Mouse (Mus musculus) midbrain, embryonic 15.5 days (tissue): Measurements from ENCODE around the gene Mpped1. TPM values are rescaled to one million over a fixed set of nuclear protein-coding genes. Genes with fewer than 3 reads are reported as not detected.

ENCODE experiments used
- ATAC-seq: fragments of 200-750 bp; cut with Nextera tagmentation; replicated peaks from 2 replicates; pipeline ENCODE4 v1.8.0; 2017; ENCODE audit warnings: moderate TSS enrichment
- H3K27ac ChIP-seq: fragments of 300-500 bp; sonication (generic); 2 replicates; pipeline ENCODE4 v1.5.1; 2015; ENCODE audit warnings: mild to moderate bottlenecking, inconsistent platforms
- H3K27me3 ChIP-seq: fragments of 300-500 bp; sonication (generic); replicated peaks from 2 replicates; pipeline ENCODE4 v1.6.1; 2015; ENCODE audit warnings: inconsistent platforms
- H3K36me3 ChIP-seq: fragments of 300-500 bp; sonication (generic); replicated peaks from 2 replicates; pipeline ENCODE4 v1.6.1; 2015; ENCODE audit warnings: inconsistent platforms
- H3K4me1 ChIP-seq: fragments of 300-500 bp; sonication (generic); 2 replicates; pipeline ENCODE4 v1.6.1; 2015; ENCODE audit warnings: inconsistent platforms
- H3K4me2 ChIP-seq: fragments of 300-500 bp; sonication (generic); 2 replicates; pipeline ENCODE4 v1.6.1; 2015; ENCODE audit warnings: inconsistent platforms, mild to moderate bottlenecking, moderate library complexity
- H3K4me3 ChIP-seq: fragments of 300-500 bp; sonication (generic); 2 replicates; pipeline ENCODE4 v1.5.1; 2015; ENCODE audit warnings: mild to moderate bottlenecking, inconsistent platforms
- H3K9ac ChIP-seq: fragments of 300-500 bp; sonication (generic); 2 replicates; pipeline ENCODE4 v1.6.1; 2015; ENCODE audit warnings: mild to moderate bottlenecking, inconsistent platforms
- H3K9me3 ChIP-seq: fragments of 300-500 bp; sonication (generic); 2 replicates; pipeline ENCODE4 v1.6.1; 2016; ENCODE audit warnings: inconsistent platforms
- WGBS: fragments of 180-500 bp; shearing (Covaris S2); methylation state at CpG from one replicate; pipeline ENCODE4 v1.1.7; 2015; ENCODE audit warnings: mixed read lengths; 5-methylcytosine and 5-hydroxymethylcytosine counted together
- polyA plus RNA-seq: library from polyadenylated mRNA; unstranded; fragments of >200 nt; fragmentation: Nextera tagmentation; extraction: Ambion mirVana; gene quantifications from 2 replicates; pipeline ENCODE4 v1.2.1, GENCODE M21; 2015

Mpped1 gene
- polyA plus RNA-seq, 1 experiment from 2014 or later: 24.8 TPM

DNA sequence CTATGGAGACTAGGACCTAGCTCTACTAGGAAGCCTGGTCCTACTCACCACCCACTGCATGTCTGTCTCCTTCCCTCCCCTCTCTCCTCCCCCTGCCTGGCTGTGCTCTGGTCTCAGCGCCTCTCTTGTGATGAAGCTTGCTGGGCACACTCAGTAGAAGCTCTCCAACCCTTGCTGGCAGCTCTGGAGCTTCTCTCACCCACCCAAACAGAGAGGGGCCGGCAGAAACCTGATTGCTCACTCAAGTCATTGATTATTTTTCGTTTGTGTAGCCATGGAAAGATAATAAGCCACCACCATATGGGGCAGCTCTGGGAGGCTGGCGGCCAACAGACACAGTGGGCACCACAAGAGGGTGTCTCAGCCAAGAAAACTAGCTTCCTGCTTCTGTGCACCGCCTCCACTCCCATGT is 74.1 kb downstream of the Mpped1 start:
- no peak for ATAC-seq
- H3K27me3 ChIP-seq: no peaks in the 10 kb centered on the region
- H3K36me3 ChIP-seq: no peaks in the 10 kb centered on the region
- no peak overlapping the region for H3K4me3 ChIP-seq
- H3K9ac ChIP-seq: no peak overlapping the region
- H3K9me3 ChIP-seq: no peaks in the 10 kb centered on the region
- H3K27ac ChIP-seq: no peak overlapping the region
- H3K4me2 ChIP-seq: no peak overlapping the region
- peaks cover 12% of the 10 kb centered on the region for H3K4me1 ChIP-seq
- WGBS: 69% methylated on average over 5 of the region's 5 CpGs

DNA sequence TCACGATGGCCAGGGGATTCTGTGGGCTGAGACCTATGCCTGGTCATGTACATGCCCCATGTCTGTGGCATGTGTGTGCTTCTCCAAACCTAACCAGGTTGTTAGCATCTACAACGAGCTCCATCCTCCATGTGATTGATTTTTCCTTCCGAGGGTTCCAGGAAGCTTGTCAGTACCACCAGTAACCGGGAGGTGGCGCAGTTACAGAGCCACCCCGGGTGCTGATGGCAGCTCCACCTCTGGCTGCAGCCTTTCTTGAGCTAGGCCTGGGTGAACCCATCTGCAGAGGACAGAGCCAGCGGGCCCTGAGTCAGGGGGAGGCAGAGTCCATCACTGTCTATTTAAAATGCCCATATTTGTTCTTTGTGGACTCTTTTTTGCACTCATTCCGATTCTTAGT is 77.9 kb downstream of the Mpped1 start:
- no peak for ATAC-seq
- H3K9me3 ChIP-seq: no peaks in the 10 kb centered on the region

DNA sequence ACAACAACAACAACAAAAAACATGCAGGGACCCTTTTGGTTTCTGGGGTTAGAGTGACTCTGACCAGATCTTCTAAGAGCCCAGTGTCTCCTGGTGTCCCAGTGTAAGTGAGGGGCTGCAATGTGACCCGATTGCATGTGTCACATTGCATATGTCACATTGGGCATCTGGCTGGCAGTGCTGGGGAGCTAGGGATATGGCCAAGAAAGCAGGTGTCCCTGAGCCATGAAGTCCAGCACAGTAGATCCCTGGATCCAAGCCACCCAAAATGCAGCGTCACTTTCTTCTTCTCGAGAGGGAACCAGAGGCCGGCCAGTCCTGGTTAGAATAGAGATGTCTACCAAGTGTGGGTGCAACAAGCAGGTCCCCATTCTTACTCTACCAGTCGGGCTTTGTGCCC is 86.4 kb downstream of the Mpped1 start:
- H3K9me3 ChIP-seq: no peaks in the 10 kb centered on the region
- H3K9ac ChIP-seq: no peak overlapping the region
- no peaks in the 10 kb centered on the region for H3K4me1 ChIP-seq
- ATAC-seq: no peak
- H3K27me3 ChIP-seq: no peaks in the 10 kb centered on the region
- no peak overlapping the region for H3K27ac ChIP-seq
- WGBS: 93% methylated on average over 5 of the region's 5 CpGs
- H3K4me3 ChIP-seq: no peak overlapping the region
- H3K4me2 ChIP-seq: no peak overlapping the region
- H3K36me3 ChIP-seq: no peaks in the 10 kb centered on the region

More for the DNA sequence above, 77.9 kb downstream of the Mpped1 start:
- no peak overlapping the region for H3K27ac ChIP-seq
- no peaks in the 10 kb centered on the region for H3K4me1 ChIP-seq
- H3K36me3 ChIP-seq: no peaks in the 10 kb centered on the region
- 17% methylated on average over 8 of the region's 8 CpGs for WGBS
- no peak overlapping the region for H3K4me3 ChIP-seq
- no peak overlapping the region for H3K9ac ChIP-seq
- H3K27me3 ChIP-seq: no peaks in the 10 kb centered on the region
- H3K4me2 ChIP-seq: no peak overlapping the region

DNA sequence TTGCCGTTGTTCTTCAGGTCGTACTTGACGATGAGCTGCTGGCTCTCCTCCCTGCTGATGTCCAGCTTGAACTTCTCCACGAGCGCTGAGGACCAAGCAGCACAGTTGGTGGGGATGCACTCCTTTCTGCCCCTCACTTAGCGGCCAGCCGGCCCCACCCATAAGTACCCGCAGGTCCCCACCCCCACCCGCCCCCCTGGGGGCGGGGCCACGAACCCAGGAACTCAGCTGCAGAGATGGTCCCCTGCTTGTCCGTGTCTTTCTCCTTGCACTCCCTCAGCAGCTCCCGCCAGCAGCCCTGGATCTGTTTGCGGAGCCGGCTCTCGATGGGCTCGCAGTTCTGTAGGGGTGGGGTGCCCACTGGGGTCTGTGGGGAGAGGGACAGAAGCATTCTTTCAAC is 91.7 kb downstream of the Mpped1 start:
- ATAC-seq: no peak
- Histone ChIP-seq H3K4me2 (no peak overlapping the region), H3K4me1 (no peaks in the 10 kb centered on the region), H3K9ac (no peak overlapping the region), H3K4me3 (no peak overlapping the region), H3K27ac (no peak overlapping the region), H3K27me3 (no peaks in the 10 kb centered on the region), H3K9me3 (no peaks in the 10 kb centered on the region), H3K36me3 (no peaks in the 10 kb centered on the region)
- 9% methylated on average over 17 of the region's 17 CpGs for WGBS

DNA sequence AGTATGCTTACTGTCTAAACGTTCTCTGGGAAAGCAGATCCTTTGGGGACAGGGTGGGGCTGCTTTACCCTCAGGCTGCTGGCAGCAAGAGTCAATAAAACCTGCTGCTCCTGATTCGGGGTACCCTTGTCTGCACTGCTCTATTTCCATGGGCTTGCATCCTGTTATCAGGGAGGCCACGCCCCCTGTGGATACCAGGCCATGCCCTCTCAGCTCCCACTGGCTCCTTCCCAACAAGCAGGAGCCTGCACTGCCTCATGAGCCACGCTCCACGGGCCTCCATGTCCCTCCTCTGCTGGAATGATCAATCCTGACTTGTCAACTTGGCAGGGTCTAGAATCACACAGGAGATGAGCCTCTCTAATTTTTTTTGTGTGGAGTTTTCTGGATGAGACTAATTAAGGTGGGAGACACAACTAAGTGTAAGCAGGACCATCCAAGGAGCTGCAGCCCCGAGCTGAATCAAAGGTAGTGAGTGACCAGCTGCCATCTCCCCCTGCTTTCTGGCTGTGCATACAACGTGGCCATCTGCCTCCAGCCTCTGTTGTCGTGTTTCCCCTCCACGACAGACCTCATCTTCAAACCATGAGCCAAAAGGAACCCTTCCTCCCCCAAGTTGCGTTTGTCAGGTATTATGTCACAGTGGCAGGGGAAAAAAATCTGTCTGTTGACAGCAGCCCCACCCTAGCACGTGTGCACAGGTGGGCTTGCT is 98.0 kb downstream of the Mpped1 start:
- H3K4me3 ChIP-seq: no peak overlapping the region
- H3K36me3 ChIP-seq: no peaks in the 10 kb centered on the region
- WGBS: 55% methylated on average over 11 of the region's 11 CpGs
- no peak overlapping the region for H3K27ac ChIP-seq
- no peaks in the 10 kb centered on the region for H3K4me1 ChIP-seq
- H3K4me2 ChIP-seq: no peak overlapping the region
- no peak overlapping the region for H3K9ac ChIP-seq
- H3K27me3 ChIP-seq: no peaks in the 10 kb centered on the region
- H3K9me3 ChIP-seq: no peaks in the 10 kb centered on the region
- no peak for ATAC-seq

DNA sequence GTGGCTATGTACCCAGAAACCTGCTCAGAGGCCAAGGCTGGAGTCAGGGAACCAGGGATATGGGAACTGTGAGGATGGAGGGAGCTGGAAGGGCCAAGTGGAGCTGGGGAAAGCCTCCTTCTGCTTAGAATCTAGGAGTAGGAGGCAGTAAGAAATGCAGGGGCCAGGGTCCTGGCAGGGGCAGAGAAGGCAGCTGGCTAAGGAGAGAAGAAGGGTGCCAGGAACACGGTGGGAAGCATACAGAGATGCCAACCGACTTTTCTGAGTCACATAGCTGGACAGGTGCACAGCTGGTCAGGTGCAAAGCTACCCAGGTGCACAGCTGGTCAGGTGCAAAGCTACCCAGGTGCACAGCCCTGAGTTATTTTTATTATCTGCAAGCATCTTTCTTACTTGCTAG is 98.6 kb downstream of the Mpped1 start:
- WGBS: 82% methylated on average over 2 of the region's 2 CpGs
- no peaks in the 10 kb centered on the region for H3K27me3 ChIP-seq
- no peak for ATAC-seq
- H3K9me3 ChIP-seq: no peaks in the 10 kb centered on the region
- H3K4me3 ChIP-seq: no peak overlapping the region
- no peak overlapping the region for H3K4me2 ChIP-seq
- H3K27ac ChIP-seq: no peak overlapping the region
- H3K36me3 ChIP-seq: no peaks in the 10 kb centered on the region
- no peaks in the 10 kb centered on the region for H3K4me1 ChIP-seq
- no peak overlapping the region for H3K9ac ChIP-seq

DNA sequence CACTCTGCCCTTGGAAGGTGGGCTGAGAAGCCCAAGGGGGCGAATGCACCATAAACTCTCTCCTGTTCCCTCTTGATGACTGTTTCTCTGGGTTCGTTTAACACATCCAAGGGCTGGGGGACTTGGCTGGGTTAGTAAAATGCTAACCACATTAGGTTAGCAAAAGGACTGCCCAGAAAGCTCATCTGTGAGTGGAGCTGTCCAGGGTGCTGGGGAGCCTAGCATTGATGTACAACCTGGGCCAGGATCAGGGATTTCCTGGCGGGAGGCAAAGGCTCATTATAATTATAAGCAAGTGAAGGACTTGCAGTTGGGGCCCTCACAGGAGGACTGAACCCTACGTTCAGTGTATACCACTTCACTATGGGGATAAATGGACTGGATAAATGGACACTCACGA is 100.6 kb downstream of the Mpped1 start:
- H3K27ac ChIP-seq: no peak overlapping the region
- no peak overlapping the region for H3K9ac ChIP-seq
- H3K4me2 ChIP-seq: no peak overlapping the region
- no peak for ATAC-seq
- H3K4me3 ChIP-seq: no peak overlapping the region
- no peaks in the 10 kb centered on the region for H3K27me3 ChIP-seq
- 26% methylated on average over 5 of the region's 5 CpGs for WGBS
- H3K4me1 ChIP-seq: no peaks in the 10 kb centered on the region
- H3K9me3 ChIP-seq: no peaks in the 10 kb centered on the region
- H3K36me3 ChIP-seq: no peaks in the 10 kb centered on the region

DNA sequence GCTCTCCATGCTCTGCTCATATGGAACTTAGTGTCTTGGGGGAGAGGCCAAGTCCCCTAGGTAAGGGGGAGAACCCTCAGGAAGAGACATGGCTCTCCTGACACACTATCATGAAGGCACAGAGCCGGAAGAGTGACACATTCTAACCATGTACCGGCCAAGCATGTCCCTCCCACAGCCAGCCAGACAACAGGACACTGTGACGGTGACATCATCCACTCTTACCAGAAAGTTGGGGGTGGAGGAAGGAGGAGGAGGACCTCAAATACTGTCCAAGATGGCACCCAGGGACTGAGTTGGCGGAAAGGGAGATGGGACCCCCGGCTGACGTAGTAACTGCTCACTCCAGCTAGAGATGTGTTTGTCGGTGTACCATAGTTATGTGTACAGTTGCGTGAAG is 104.6 kb downstream of the Mpped1 start:
- Histone ChIP-seq H3K9me3 (no peaks in the 10 kb centered on the region), H3K27ac (no peak overlapping the region), H3K9ac (no peak overlapping the region), H3K36me3 (no peaks in the 10 kb centered on the region), H3K4me1 (no peaks in the 10 kb centered on the region), H3K4me2 (no peak overlapping the region), H3K4me3 (no peak overlapping the region), H3K27me3 (no peaks in the 10 kb centered on the region)
- whole genome bisulfite sequencing: 95% methylated on average over 8 of the region's 8 CpGs
- ATAC-seq: no peak

DNA sequence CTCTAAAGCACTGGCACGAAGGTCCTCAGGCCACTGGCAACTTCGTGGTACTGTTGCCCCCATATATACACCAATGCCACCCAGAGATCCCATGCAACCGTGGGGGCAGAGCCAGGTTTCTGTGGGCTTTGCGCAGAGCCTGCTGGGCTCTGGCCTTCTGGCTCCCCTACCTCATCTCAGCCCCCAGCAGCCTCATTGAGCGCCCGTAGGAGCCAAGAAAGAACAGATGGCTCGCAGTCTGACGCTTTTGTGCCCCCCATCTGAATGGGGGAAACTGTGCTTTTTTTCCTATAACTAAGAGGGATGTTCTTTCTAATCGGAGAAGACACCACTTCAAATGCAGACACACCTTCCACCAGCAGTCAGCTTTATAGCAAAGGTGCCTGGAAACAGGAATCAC is 105.0 kb downstream of the Mpped1 start:
- no peak overlapping the region for H3K9ac ChIP-seq
- WGBS: 84% methylated on average over 9 of the region's 9 CpGs
- no peaks in the 10 kb centered on the region for H3K36me3 ChIP-seq
- no peak overlapping the region for H3K4me2 ChIP-seq
- no peak for ATAC-seq
- H3K4me3 ChIP-seq: no peak overlapping the region
- H3K27ac ChIP-seq: no peak overlapping the region
- H3K9me3 ChIP-seq: no peaks in the 10 kb centered on the region
- no peaks in the 10 kb centered on the region for H3K4me1 ChIP-seq
- H3K27me3 ChIP-seq: no peaks in the 10 kb centered on the region

DNA sequence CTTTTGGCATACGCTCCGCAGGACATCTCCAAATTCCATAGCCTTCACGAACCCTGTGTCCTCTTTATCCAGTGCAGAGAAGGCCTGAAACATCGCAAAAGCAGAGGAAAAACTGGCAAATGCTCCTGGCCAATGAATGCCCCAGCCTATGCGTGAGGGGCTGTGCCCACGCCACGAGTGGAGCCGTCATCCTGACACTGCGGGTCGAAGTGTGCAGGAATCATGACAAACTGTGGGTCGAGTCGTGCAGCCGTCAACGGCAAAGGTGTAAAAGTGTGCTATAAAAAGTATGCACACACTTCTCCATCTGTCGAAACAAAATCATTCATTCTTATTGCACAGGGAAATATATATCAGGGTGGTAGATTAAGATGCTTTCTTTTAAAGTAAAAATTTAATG is 113.6 kb downstream of the Mpped1 start:
- WGBS: 86% methylated on average over 15 of the region's 15 CpGs
- no peaks in the 10 kb centered on the region for H3K9me3 ChIP-seq

DNA sequence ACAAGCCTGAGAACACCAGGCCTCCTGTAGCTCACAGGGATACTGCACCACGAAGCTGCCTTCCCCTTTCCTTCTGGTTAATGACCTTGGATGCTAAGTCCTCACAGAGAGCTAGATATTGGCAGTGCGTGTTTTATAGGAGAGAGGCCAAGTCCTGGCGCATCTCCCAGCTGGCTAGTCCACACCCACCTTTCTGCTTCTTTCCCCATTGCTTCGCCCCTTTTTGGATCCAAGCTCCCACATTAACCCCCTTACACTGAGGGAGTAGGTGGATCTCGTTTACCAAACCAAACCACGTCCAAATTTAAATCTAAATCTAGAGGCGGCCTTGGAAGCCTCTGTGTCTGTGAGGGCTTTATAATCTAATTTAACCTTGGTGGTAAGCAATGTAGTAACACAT is 115.0 kb downstream of the Mpped1 start:
- ATAC-seq: no peak

More for the DNA sequence above, 113.6 kb downstream of the Mpped1 start:
- H3K9ac ChIP-seq: no peak overlapping the region
- H3K27me3 ChIP-seq: no peaks in the 10 kb centered on the region
- no peak for ATAC-seq
- H3K4me2 ChIP-seq: no peak overlapping the region
- no peak overlapping the region for H3K27ac ChIP-seq
- peaks cover 17% of the 10 kb centered on the region for H3K4me1 ChIP-seq
- no peak overlapping the region for H3K4me3 ChIP-seq
- H3K36me3 ChIP-seq: no peaks in the 10 kb centered on the region

DNA sequence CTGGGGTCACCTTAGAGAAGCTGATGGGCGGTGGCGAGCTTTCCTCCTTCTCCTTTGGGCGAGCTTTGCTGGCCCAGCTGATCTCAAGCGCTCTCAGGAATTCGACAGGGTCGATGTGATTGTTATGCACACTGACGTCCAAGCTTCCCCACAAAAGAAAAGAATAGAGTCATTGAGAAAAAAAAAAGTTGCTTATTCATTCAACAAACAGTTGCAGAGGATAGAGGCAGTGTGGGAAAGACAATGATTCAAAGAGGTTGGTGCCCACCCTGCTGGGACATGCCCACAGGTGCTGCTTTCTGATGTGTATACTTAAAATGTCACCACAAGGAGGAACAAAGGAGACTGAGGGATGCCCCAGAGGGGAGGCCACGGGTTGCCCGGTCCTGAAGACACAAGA is 116.7 kb downstream of the Mpped1 start:
- Histone ChIP-seq H3K4me1 (peaks cover 17% of the 10 kb centered on the region), H3K4me2 (no peak overlapping the region), H3K36me3 (no peaks in the 10 kb centered on the region), H3K27ac (no peak overlapping the region), H3K4me3 (no peak overlapping the region), H3K9me3 (no peaks in the 10 kb centered on the region), H3K9ac (no peak overlapping the region), H3K27me3 (no peaks in the 10 kb centered on the region)
- ATAC-seq: no peak
- WGBS: 25% methylated on average over 9 of the region's 9 CpGs

More for the DNA sequence above, 115.0 kb downstream of the Mpped1 start:
- Histone ChIP-seq H3K4me3 (no peak overlapping the region), H3K9ac (no peak overlapping the region), H3K27me3 (no peaks in the 10 kb centered on the region), H3K9me3 (no peaks in the 10 kb centered on the region), H3K4me2 (no peak overlapping the region), H3K36me3 (no peaks in the 10 kb centered on the region), H3K4me1 (peaks cover 17% of the 10 kb centered on the region), H3K27ac (no peak overlapping the region)
- WGBS: 73% methylated on average over 7 of the region's 7 CpGs

DNA sequence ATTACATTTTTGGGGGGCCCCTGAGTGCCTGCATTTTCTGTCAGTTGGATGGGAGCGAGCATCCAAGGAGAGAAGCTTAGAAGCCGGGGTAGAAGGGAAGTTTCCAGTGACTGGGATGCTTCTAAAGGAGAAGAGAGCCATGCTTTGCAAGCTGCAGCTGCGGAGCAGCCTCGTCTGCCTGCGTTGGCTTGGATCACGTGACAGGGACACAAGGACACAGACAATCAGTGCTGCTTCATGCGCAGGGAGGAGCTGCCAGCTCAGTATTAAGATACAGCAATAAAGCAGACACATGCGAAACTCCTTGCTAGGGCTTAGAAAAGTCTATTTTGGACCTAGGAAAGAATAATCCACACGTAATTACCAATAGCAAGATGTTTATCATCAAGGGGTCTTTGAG is 118.0 kb downstream of the Mpped1 start:
- H3K9me3 ChIP-seq: no peaks in the 10 kb centered on the region
- peak overlapping the region; percentile 22 for H3K27ac ChIP-seq
- 34% methylated on average over 9 of the region's 9 CpGs for WGBS
- ATAC-seq: peak; percentile 81
- no peaks in the 10 kb centered on the region for H3K27me3 ChIP-seq
- H3K4me3 ChIP-seq: no peak overlapping the region
- H3K4me1 ChIP-seq: peaks cover 17% of the 10 kb centered on the region
- no peak overlapping the region for H3K4me2 ChIP-seq
- H3K9ac ChIP-seq: no peak overlapping the region
- no peaks in the 10 kb centered on the region for H3K36me3 ChIP-seq
